Mouse (Mus musculus) adrenal gland, postnatal 14 days (tissue): ENCODE measurements around the gene Esam. TPM values are rescaled to one million over a fixed set of nuclear protein-coding genes. Genes with fewer than 3 reads are reported as not detected.

Source experiments
- DNase-seq: peaks from one replicate; pipeline ENCODE4 v3.0.0; 2021; ENCODE audit warnings: mixed read lengths
- total RNA-seq: library from RNA; stranded (reverse); gene quantifications from 2 replicates; pipeline ENCODE4 v1.2.3, GENCODE M21; 2021

The Esam gene
- total RNA-seq, 1 experiment from 2014 or later = 64.0 TPM

DNA sequence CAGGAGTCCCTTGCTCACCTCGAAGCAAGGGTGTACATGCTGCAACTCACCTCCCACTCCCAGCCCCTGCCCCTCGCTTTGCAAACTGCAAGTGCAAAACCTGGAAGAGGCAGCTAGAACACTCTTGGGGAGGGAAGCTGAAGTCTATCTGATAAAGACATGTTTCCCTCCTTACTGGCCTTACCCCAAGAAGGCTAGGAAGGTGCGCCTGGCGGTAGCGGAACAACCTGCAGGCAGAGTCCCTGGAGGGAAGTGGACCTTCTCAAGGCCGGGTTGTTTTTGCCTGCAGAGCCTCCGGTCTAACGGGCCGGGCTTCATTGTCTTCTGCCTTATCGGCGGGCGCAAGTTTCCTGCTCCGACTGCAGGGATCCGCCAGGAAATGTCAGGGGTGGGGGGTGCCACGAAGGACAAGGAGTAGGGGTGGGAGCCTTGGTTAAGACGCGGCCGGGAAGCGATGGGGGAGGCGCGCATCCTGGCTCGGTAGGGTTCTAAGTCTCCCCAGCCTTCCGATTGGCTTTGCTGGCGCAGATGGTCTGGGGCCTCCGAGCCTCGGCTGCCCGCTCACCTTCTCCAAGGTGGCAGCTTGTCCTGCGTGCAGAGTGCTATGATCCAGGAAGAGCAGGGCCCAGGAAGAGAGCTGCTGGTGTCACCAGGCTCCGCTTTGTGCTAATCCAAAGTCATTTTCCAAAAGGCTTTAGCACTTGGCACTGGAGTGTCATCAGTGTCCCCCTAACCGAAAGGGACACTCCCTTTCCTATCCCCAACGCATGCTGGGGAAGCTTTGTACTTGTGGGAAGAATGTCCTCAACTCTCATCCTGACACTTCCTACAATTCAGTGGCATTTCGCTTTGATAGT lies 2.4 kb downstream of the Esam start:
- peak; percentile 81 for DNase-seq

DNA sequence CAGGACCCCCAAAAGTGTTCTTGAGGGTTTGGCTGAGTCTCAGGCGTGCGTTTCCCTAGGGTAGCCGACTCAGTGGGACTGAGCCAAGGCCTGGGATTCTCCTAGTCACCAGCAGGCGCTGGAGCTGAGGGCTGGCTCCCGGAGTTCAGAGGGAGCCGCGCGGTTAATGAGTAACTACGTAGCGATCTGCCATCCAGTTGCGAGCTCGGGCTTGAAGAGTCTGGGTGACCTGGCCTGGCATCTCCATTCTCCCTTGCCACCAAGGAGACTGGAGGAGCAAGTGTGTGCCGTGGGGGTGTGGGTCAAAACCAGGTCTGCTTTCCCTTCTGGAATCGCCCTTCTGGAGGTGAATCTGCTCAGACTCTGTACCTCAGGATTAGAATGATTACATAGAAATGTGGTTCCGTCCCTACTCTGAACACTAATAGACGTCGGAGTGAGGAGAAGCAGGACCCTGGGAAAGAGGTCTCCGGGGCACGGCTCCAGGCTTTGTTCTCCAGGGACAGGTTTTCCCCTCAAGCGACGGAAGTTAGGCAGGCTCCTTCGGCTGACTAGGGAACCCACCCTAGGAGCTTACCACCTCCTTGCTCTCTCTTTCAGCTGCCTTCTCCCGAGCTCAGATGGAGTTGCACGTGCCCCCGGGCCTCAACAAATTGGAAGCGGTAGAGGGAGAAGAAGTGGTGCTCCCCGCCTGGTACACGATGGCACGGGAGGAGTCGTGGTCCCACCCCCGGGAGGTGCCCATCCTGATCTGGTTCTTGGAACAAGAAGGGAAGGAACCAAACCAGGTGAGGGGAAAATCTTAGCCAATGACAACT lies 3.2 kb downstream of the Esam start:
- peak; percentile 82 for DNase-seq

DNA sequence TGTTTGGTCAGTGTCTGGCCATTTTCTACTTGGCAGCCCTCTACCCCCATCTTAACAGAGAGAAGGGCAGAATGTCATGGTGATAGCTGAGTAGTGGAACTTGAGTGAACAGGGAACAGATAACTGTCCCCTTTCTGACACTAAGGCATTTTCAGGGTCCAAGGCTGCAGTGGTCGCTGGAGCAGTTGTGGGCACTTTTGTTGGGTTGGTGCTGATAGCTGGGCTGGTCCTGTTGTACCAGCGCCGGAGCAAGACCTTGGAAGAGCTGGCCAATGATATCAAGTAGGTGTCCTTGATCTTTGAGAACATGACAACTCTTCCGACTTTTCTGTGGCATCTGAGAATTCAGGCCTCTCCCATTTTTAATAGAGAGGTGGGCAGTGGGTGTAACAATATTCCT lies 9.0 kb downstream of the Esam start:
- DNase-seq = peak; percentile 32

DNA sequence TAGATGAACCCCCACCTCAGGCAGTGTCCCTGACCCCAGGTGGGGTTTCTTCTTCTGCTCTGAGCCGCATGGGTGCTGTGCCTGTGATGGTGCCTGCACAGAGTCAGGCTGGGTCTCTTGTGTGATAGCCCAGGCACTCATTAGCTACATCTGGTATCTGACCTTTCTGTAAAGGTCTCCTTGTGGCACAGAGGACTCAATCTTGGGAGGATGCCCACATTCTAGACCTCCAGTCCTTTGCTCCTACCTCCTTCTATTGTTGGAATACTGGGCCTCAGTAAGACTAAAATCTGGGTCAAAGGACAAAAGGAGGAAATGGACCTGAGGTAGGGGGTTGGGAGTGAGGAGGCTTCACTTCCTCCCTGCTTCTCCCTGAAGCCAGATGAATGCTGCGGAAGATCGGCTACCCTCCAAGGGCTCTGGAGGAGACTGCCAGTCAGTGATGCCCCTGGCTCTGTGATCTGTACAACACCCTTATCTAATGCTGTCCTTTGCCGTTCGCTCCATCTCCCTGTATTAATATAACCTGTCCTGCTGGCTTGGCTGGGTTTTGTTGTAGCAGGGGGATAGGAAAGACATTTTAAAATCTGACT lies 9.9 kb downstream of the Esam start:
- no peak for DNase-seq

DNA sequence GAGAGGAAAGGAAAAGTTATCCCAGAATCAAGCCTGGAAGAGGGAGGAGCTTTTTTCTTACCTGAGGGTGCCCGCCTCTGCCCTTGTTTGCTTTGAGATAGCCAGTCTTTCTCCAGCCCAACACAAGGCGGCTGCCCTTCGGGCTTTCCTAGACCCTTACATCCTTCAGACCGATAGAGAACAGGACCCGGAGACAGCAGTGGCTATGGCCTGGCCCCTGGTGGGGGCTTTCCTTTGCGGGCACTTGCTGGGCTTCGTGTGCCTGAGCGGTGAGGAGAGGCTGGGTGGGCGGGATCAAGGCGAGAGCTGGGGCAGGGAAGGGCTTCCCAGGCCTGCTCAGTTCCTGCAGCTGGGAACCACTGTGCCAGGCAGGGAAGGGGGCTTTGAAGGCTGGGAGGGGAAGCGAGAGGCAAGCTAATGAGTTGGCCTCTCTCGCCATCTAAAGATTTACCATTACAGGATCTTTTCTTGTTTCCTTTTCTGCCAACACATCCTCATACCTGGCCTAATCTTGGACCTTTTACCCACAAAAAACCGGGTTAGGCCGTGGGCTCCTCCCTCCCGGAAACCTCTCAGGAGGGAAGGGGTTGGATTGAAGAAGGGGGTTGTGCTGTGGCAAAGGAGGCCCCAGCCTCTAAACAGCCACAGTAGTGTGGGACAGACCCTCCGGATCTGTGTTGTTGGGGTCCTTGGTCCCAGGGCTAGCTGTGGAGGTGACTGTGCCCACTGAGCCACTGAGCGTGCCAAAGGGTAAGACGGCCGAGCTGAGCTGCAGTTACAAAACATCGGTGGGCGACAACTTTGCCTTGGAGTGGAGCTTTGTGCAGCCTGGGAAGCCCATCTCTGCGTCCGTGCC lies 11.5 kb downstream of the Esam start, which contains the start of gene Vsig2:
Gene Vsig2 (plus strand): TSS at position 86 of the 856 bp plus-strand sequence.
- DNase-seq = no peak

DNA sequence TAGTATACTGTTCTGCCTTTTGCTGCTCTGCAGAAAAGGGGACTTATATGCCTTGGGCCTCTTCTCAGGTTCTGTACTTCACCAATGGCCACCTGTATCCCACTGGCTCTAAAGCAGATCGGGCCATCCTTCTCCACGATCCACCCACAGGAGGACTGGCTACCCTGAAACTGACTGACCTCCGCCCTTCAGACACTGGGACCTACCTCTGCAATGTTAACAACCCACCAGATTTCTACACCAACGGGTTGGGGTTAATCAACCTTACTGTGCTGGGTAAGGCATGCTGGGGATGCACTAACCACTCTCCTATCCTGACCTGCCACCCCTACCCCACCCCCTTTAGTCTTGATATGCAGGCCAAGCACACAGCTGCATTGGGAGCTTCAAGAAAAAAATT lies 12.3 kb downstream of the Esam start:
- no peak for DNase-seq

DNA sequence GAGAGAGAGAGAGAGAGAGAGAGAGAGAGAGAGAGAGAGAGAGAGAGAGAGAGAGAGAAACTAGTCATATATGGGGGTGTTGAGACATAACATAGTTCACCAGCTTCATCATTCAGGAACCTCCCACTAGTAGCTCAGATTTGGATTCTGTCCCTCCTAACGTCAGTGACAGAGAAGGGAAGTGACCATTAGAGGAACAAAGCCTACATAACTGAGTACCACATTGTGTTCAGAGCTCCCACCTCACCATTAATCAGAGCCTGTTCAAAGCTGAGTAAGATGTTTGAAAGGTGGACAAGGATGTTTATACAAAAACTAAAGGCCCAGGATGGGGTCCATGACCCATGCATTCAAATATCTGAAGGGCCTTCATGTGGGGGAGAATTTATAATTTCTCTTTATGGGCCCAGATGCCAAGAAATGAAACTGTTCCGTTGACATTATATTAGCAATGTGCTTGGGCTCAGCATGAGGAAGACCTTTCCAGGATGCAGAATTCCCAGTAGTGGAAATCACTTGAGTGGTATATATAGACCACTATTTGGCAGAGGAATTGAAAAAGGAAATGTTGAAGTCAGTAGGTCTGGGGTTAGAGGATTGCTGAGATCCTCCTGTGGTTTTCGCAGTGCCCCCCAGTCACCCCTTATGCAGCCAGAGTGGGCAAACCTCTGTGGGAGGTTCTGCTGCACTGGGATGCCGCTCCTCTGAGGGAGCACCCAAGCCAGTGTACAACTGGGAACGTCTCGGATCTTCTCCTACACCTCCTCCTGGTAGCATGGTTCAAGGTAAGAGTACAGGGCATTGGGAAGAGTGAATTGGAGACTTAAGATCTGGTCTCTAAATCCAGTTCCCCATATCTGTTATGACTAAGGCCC lies 13.1 kb downstream of the Esam start:
- DNase-seq = no peak

DNA sequence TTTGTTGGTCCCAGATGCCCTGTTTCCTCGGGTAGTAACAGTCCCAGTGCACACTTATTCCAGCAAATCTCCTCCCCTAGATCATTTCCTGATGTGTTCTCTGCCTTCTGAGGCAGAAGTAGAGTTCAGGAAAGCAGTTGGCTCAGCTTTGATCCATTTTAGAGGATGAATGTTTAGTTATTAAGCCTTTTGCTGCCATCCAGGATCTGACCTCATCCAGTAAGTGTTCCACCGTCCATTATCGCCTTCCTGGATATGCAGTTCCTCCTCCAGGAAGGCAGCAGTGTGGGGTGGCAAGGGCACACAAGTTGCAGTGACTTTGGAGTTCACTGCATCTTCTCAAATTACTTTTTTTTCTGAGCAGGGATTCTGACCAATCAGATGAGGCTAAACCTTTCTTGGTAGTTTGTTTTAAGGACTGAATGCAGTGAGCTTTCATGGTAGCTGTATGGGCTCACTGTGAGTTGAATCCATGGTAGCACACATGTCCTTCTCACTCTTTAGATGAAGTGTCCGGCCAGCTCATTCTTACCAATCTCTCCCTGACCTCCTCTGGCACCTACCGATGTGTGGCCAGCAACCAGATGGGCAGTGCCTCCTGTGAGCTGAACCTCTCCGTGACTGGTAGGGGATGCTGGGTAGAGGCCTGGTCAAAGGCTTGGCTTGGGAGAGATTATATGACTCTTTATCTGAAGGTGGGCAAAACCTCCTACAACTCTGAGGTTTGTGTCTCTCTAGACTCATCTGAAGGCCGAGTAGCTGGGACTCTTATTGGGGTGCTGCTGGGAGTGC lies 14.2 kb downstream of the Esam start:
- DNase-seq = no peak

DNA sequence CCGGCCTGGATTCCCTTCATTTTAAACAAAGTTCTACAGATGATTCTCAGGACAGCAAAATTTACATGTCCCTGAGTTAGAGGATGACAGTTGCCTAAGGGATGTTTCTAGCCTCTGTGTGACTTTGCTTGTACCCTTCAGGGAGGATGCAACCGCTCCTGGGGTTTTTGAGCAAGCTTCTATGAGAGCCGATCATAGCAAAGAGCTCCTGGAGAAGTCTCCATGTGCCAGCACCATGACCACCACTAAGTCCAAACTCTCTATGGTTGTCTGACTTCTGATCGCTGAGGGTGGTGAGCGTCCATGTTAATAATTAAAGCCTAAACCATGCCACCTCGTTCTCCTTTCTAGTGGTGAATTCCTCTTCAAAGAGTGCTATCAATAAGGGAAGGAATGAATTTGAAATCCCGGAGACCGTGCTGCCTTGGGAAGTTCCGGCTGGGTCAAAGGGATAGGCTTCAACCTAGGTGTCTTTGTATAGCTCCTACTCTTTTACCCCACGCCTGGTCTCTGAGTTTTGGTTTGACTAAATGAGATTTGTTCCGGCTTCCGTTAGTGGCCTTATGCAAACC lies 16.1 kb downstream of the Esam start:
- DNase-seq = no peak

DNA sequence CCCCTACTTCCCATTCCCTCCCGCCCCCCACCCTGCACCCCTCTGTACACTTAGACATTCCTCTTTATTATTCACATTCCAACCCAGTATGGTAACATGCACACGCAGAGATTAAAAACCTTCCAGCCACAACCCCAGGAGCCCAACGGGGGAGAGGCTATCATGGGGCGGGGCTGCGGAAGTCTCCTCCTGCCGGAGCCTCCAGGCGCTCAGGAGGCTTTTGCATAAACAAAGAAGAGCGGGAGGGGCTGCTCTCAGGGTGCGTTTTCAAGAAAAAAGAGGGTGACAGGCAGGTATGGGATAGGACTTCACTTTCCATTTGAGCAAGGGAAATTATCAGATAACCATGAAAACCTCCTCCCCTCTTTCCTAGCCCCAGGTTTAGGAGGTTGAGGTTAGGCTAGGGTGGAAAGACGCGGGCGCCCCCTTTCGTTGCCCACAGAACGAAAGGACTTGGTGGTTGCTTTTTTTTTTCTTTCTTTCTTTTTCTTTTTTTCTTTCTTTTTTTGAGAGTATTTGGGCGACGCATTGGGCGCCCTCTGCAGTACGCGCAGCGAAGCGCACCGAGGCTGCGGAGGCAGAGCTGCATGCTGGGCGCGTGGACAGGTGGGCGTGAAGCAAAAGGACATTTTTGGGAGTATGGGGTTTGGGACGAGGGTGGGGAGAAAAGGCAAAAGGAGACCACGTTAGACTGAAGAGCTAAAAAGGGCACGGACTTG lies 16.7 kb downstream of the Esam start:
- DNase-seq = peak; percentile 81

DNA sequence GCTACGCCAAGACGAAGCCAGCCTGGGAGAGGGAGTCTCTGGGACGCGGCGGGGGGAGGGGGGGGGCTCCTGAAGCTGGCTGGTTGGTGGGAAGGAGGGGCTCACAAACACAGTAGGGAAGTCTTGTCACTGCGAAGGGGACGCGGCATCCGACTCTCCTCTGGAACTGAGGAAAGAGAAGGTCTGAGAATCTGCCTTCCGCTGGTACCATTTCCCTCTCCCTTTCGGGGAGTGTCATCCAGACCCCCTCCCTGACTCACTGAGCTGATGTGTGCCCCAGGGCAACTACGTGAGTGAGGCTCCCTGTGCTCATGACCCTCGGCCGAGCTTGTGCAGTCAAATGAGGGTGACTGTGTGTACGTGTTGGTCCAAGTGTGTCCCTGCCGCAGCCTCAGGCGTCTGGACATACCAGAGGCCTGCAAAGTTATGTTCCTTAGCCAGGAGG lies 17.3 kb downstream of the Esam start:
- DNase-seq = no peak

DNA sequence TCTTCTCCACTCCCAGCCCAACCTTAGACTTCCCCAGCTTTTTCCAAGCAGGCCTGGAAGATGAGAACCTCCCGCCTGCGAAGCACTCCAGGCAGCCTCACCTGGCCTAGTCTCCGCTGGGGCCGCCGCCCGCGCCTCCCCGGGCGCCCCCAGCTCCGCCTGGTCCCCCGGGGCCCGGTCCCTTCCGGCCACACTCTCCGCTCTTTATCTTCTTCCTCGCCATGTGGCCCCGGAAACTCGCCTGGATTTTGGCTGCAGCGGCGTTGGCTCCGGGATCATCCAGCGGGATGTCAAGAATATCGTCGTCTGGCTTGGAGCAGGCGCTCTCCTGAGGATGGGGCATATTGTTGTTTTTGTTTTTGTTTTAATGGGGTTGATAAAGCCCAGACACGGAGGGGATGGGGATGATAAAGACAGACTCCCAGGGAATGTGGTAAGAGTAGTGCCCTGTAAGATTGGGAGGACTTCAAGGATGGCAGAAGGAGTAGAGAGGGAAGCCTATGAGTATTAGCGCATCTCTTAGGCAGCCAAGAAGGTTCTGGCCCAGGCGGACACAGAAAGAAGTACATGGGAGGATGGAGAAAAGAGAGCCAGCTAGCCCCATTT lies 18.1 kb downstream of the Esam start:
- no peak for DNase-seq

DNA sequence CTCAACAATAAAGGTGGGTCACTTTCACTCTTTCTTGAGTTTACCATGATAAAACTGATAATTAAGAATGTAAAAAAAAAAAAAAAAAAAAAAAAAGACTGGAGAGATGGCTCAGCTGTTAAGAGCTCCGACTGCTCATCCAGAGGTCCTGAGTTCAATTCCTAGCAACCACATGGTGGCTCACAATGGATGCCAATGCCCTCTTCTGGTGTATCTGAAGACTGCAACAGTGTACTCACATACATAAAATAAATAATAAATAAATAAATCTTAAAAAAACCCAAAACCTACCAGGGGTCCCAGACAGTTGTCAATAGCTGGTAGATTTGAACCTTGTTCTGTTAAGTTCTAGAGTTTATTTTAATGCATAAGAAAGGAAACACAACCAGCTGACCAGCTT lies 19.0 kb downstream of the Esam start:
- DNase-seq = no peak

DNA sequence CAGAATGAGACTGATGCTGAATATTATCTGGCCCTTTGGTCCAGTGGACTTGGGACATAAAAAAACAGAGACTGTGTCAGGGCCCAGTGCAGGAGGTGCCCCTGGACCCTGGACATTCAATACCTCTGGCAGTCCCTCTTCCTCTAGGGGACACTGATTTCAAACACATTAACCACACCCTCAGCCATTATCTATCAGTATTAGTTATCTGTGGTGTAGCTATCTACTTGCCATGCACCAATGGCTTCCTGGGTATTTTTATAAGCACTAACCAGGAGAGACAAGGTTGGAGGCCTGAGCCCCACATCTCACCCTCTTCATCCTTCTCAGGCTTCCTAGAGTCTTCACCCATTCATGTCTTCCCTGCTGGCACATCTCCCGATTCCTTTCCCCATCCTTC lies 22.6 kb downstream of the Esam start:
- DNase-seq = no peak

DNA sequence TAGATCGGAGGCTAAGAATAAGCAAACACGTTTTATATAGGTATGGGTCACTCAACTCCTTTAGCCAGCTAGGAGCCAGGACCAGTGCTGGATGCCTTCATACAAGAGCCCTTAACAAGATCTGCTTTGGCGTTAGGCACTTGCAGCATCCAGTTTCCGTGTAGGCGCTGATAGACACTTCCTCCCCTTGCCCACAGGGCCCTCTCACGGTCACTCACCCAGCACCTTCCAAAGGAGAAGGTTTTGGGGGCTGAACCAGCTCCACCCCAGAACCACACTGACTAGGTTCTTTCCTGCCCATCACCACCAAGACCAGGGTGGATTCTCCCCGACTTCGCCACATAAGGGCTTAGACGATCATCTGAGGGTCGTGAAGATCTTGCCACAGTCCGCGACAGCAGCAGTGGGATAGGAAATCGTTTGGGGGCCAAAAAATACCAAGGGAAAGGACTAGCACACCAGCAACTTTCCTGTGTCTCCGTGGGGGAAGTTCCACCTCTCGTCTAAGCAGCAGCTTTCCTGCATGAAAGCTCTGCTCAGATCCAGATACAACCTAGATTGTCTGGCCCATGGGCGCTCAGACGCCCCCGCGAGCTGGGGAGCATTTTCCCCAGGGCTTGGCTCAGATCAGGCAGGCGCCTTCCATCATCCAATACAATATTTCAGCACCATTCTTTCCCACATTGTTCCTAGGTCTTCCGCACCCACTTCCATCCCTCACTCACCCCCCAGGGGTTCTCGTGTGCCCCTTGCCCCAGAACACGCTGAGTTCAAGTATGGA lies 24.1 kb downstream of the Esam start:
- DNase-seq = no peak

DNA sequence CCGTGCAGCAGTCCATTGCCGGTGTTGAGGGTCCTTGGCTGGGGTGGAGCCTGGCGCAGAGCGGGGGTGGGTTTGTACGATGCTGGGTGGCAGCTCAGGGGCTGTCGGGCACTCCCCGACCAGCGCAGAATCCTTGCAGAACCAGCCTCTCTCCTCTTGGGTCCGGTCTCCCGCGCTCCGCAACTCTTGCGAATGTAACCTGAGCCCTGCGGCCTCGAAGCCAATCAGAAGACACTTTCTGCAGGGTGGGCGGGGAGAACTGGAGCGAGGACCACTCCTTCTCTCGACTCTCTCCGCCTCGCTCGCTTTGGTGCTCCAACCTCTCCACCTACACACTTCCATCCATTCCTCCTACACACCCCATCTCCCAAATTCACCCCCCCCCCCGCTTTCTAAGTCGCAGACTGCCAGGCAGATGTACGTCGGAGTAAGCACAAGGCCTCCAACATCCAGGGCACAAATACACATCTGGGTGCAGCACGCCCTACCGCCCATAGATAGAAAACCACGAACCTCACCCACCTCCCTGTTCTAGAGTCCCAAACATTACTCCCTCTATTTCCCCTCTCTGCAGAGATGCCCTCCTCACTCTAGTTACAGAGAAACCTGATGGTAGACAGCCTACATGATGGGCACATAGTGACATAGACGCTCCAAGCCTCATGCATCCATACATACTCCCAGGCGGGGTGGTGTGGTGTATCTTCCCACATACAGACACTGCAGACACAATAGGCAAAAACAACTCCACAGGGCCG lies 24.8 kb downstream of the Esam start, which contains the start of gene Nrgn:
Gene Nrgn (minus strand): TSS at position 369 of the 758 bp plus-strand sequence.
- peak; percentile 90 for DNase-seq

DNA sequence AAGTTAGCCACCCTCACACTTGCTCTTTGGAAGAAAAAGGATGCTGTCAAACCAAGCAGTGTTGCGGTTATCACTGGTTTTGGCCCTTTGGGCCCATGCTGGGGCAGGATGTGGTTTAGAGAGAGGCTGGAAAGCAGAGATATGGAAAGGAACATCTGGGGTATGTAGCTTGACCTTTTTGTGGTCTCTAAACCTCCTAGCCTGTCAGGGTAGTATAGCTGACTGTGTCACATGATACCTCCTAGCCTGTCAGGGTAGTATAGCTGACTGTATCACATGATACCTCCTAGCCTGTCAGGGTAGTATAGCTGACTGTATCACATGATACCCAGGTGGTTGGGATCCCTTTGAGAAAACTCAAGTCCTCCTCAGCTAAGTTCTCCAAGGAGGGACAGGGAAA lies 26.4 kb downstream of the Esam start:
- no peak for DNase-seq
